Mouse (Mus musculus): ENCODE measurements around the gene Asb18.

DNA sequence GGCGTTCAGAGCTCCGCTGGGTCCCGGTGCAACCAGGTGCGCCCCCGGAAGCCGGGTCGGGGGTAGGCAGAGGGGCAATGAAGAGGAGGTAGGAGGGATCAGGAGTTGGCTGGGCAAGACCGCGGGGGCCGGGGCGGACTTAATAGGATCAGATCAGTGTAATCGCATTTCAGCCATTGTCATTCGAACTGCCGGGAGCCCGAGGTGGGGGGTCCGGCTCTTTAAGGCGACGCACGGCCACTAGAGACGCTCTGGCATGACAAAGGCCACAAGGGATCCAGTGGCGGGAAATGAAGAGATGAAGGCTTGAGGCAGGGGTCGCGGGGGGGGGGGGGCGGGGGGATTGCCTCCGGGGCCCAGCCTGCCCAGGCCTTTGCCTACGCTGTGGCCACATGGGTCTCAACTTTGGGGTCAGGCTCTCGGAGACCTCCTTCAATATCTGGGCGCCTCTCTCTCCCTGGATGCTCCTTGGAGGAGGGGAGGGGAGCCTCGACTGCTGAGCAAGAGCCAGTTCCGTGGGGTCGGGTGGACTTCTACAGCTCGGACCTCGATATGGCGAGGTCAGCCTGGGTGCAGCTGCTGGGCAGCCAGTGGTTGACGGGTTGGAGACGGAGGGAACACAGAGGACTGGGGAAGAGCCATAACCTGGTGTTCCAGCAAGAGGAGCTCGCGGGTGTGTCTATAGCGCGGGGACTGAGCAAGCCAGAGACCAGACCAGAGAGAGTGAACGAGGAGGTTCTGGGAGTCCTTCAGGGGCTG lies 91.4 kb downstream of the Asb18 start:
- TF ChIP-seq ZNF384 (IDR thresholded peaks at IDR 0.05; ENCODE audit: low read depth, low read length) = no peak
- no peak for TF ChIP-seq ZC3H11A (IDR thresholded peaks at IDR 0.05; ENCODE audit: borderline replicate concordance, low read depth, low read length)
- TF ChIP-seq CHD2 (IDR thresholded peaks at IDR 0.05; ENCODE audit: low read depth, low read length) = no peak

All from ES-E14 (cell line).